Mouse (Mus musculus): ENCODE measurements at regions not wholly inside any gene's neighbourhood (a gene's known extent, or its start where the extent isn't known, plus 50 kb on each side); places are given as distances from the start of the nearest gene placed in this dataset.

- peak; percentile 11 to 12 for DNase-seq (ENCODE audit: low spot score in 2 of 2)
- intact Hi-C loops (cut with DNase I), result loop anchor here (5.0 kb wide), 1 partner anchor 102 kb away; the partner anchor contains the start of gene Klf7
Measured at GRCm38 (mm10) chr1:64223779-64224687, 102.0 kb upstream of the Klf7 start.

- no peak for DNase-seq (ENCODE audit: low spot score in 2 of 2)
Measured at GRCm38 (mm10) chr1:64222475-64222874, 100.4 kb upstream of the Klf7 start.

GRCm38 (mm10) chr1:64220486-64220885, 98.4 kb upstream of the Klf7 start:
- no peak for DNase-seq (ENCODE audit: low spot score in 2 of 2)
- intact Hi-C loops (cut with DNase I), result loop anchor here (5.0 kb wide), 1 partner anchor 98 kb away; the partner anchor contains the start of gene Klf7

More at GRCm38 (mm10) chr1:64222475-64222874, 100.4 kb upstream of the Klf7 start:
- intact Hi-C loops (cut with DNase I), result loop anchor here (5.0 kb wide), 1 partner anchor 100 kb away; the partner anchor contains the start of gene Klf7

- intact Hi-C loops (cut with DNase I), result loop anchor here (5.0 kb wide), 1 partner anchor 98 kb away; the partner anchor contains the start of gene Klf7
- no peak for DNase-seq (ENCODE audit: low spot score in 2 of 2)
Measured at GRCm38 (mm10) chr1:64220040-64220439, 98.0 kb upstream of the Klf7 start.

GRCm38 (mm10) chr1:64215646-64216045, 93.6 kb upstream of the Klf7 start:
- no peak for DNase-seq (ENCODE audit: low spot score in 2 of 2)
- intact Hi-C loops (cut with DNase I), result no loop called here

GRCm38 (mm10) chr1:64209131-64209530, 87.0 kb upstream of the Klf7 start:
- DNase-seq (ENCODE audit: low spot score in 2 of 2), result no peak
- intact Hi-C loops (cut with DNase I), result no loop called here

- no peak for DNase-seq (ENCODE audit: low spot score in 2 of 2)
- intact Hi-C loops (cut with DNase I), result no loop called here
Measured at GRCm38 (mm10) chr1:64200387-64201023, 78.4 kb upstream of the Klf7 start.

- intact Hi-C loops (cut with DNase I), result no loop called here
- peak in 1 of 2 experiments; percentile 30 for DNase-seq (ENCODE audit: low spot score in 2 of 2)
Measured at GRCm38 (mm10) chr1:64198781-64199180, 76.7 kb upstream of the Klf7 start.

GRCm38 (mm10) chr1:64198322-64198721, 76.2 kb upstream of the Klf7 start:
- intact Hi-C loops (cut with DNase I), result no loop called here
- DNase-seq (ENCODE audit: low spot score in 2 of 2), result no peak

- intact Hi-C loops (cut with DNase I), result no loop called here
Measured at GRCm38 (mm10) chr1:64195970-64196491, 73.9 kb upstream of the Klf7 start.

GRCm38 (mm10) chr1:64195294-64195693, 73.2 kb upstream of the Klf7 start:
- intact Hi-C loops (cut with DNase I), result no loop called here
- DNase-seq (ENCODE audit: low spot score in 2 of 2), result no peak

More at GRCm38 (mm10) chr1:64195970-64196491, 73.9 kb upstream of the Klf7 start:
- no peak for DNase-seq (ENCODE audit: low spot score in 2 of 2)

- peak in 1 of 2 experiments; percentile 16 for DNase-seq (ENCODE audit: low spot score in 2 of 2)
- intact Hi-C loops (cut with DNase I), result loop anchor here (5.0 kb wide), 1 partner anchor 71 kb away; the partner anchor contains the start of gene Klf7
Measured at GRCm38 (mm10) chr1:64193150-64193838, 71.2 kb upstream of the Klf7 start.

GRCm38 (mm10) chr1:64192736-64193135, 70.7 kb upstream of the Klf7 start:
- DNase-seq (ENCODE audit: low spot score in 2 of 2), result no peak
- intact Hi-C loops (cut with DNase I), result loop anchor here (5.0 kb wide), 1 partner anchor 70 kb away; the partner anchor contains the start of gene Klf7

- intact Hi-C loops (cut with DNase I), result loop anchor here (5.0 kb wide), 1 partner anchor 69 kb away; the partner anchor contains the start of gene Klf7
- DNase-seq (ENCODE audit: low spot score in 2 of 2), result no peak
Measured at GRCm38 (mm10) chr1:64191242-64192220, 69.4 kb upstream of the Klf7 start.

GRCm38 (mm10) chr1:64190705-64191104, 68.6 kb upstream of the Klf7 start:
- DNase-seq (ENCODE audit: low spot score in 2 of 2), result no peak
- intact Hi-C loops (cut with DNase I), result loop anchor here (5.0 kb wide), 1 partner anchor 68 kb away; the partner anchor contains the start of gene Klf7

GRCm38 (mm10) chr1:64190097-64190496, 68.0 kb upstream of the Klf7 start:
- DNase-seq (ENCODE audit: low spot score in 2 of 2), result no peak
- intact Hi-C loops (cut with DNase I), result loop anchor here (5.0 kb wide), 1 partner anchor 68 kb away; the partner anchor contains the start of gene Klf7

- intact Hi-C loops (cut with DNase I), result no loop called here
- no peak for DNase-seq (ENCODE audit: low spot score in 2 of 2)
Measured at GRCm38 (mm10) chr1:64189471-64189870, 67.4 kb upstream of the Klf7 start.

All from left cerebral cortex, postnatal 36 days (tissue).